Mouse (Mus musculus): ENCODE results near the gene Plekhm1. TPM values are rescaled to one million over a fixed set of nuclear protein-coding genes. Genes with fewer than 3 reads are reported as not detected.

Gene Plekhm1
- total RNA-seq, 2 experiments from 2014 or later: 12.3 to 13.7 TPM

GRCm38 (mm10) chr11:103381956-103382613 is 30.4 kb downstream of the Plekhm1 start:
- peak overlapping the region; percentile 86 for H3K27ac ChIP-seq
- no peak for TF ChIP-seq CTCF (IDR thresholded peaks at IDR 0.05)
- peak; percentile 74 for DNase-seq
- intact Hi-C loops (cut with DNase I): no loop called here
- peak overlapping the region; percentile 30 for H3K4me3 ChIP-seq

GRCm38 (mm10) chr11:103381505-103381904 is 31.0 kb downstream of the Plekhm1 start:
- TF ChIP-seq CTCF (IDR thresholded peaks at IDR 0.05): no peak
- Histone ChIP-seq H3K27ac (peak overlapping the region; percentile 86), H3K4me3 (peak overlapping the region; percentile 30)
- no peak for DNase-seq
- intact Hi-C loops (cut with DNase I): no loop called here

- peak overlapping the region; percentile 86 for H3K27ac ChIP-seq
Observed at GRCm38 (mm10) chr11:103380460-103380859, 32.0 kb downstream of the Plekhm1 start.

GRCm38 (mm10) chr11:103378341-103378740 is 34.1 kb downstream of the Plekhm1 start:
- DNase-seq: no peak
- intact Hi-C loops (cut with DNase I): loop anchor here (5.0 kb wide), 1 partner anchor 34 kb away; the partner anchor contains the start of gene Plekhm1
- TF ChIP-seq CTCF (IDR thresholded peaks at IDR 0.05): no peak
- peak overlapping the region; percentile 70 for H3K27ac ChIP-seq
- no peak overlapping the region for H3K4me3 ChIP-seq

More at GRCm38 (mm10) chr11:103380460-103380859, 32.0 kb downstream of the Plekhm1 start:
- no peak for DNase-seq
- intact Hi-C loops (cut with DNase I): no loop called here
- H3K4me3 ChIP-seq: no peak overlapping the region
- TF ChIP-seq CTCF (IDR thresholded peaks at IDR 0.05): no peak

- Histone ChIP-seq H3K4me3 (no peak overlapping the region), H3K27ac (peak overlapping the region; percentile 62)
- no peak for DNase-seq
- no peak for TF ChIP-seq CTCF (IDR thresholded peaks at IDR 0.05)
- intact Hi-C loops (cut with DNase I): loop anchor here (5.0 kb wide), 1 partner anchor 37 kb away; the partner anchor contains the start of gene Plekhm1
Observed at GRCm38 (mm10) chr11:103375772-103376171, 36.7 kb downstream of the Plekhm1 start.

GRCm38 (mm10) chr11:103375258-103375657 is 37.2 kb downstream of the Plekhm1 start:
- DNase-seq: no peak
- Histone ChIP-seq H3K27ac (peak overlapping the region; percentile 62), H3K4me3 (no peak overlapping the region)
- TF ChIP-seq CTCF (IDR thresholded peaks at IDR 0.05): no peak
- intact Hi-C loops (cut with DNase I): loop anchor here (5.0 kb wide), 1 partner anchor 37 kb away; the partner anchor contains the start of gene Plekhm1

- no peak for TF ChIP-seq CTCF (IDR thresholded peaks at IDR 0.05)
- H3K27ac ChIP-seq: no peak overlapping the region
- no peak for DNase-seq
- intact Hi-C loops (cut with DNase I): no loop called here
- H3K4me3 ChIP-seq: no peak overlapping the region
Observed at GRCm38 (mm10) chr11:103373922-103374321, 38.6 kb downstream of the Plekhm1 start.

GRCm38 (mm10) chr11:103372561-103372960 is 39.9 kb downstream of the Plekhm1 start:
- intact Hi-C loops (cut with DNase I): no loop called here
- peak overlapping the region; percentile 77 for H3K27ac ChIP-seq
- peak; percentile 6 for DNase-seq
- no peak for TF ChIP-seq CTCF (IDR thresholded peaks at IDR 0.05)
- no peak overlapping the region for H3K4me3 ChIP-seq

- Histone ChIP-seq H3K27ac (peak overlapping the region; percentile 77), H3K4me3 (no peak overlapping the region)
- TF ChIP-seq CTCF (IDR thresholded peaks at IDR 0.05): no peak
- intact Hi-C loops (cut with DNase I): no loop called here
- DNase-seq: peak; percentile 49
Observed at GRCm38 (mm10) chr11:103372068-103372467, 40.4 kb downstream of the Plekhm1 start.

GRCm38 (mm10) chr11:103371222-103371539 is 41.3 kb downstream of the Plekhm1 start:
- no peak for TF ChIP-seq CTCF (IDR thresholded peaks at IDR 0.05)
- intact Hi-C loops (cut with DNase I): no loop called here
- DNase-seq: no peak
- Histone ChIP-seq H3K27ac (peak overlapping the region; percentile 77), H3K4me3 (peak overlapping the region; percentile 2)

- Histone ChIP-seq H3K4me3 (peak overlapping the region; percentile 2), H3K27ac (peak overlapping the region; percentile 77)
- TF ChIP-seq CTCF (IDR thresholded peaks at IDR 0.05): no peak
- DNase-seq: no peak
- intact Hi-C loops (cut with DNase I): no loop called here
Observed at GRCm38 (mm10) chr11:103370397-103371221, 41.9 kb downstream of the Plekhm1 start.

GRCm38 (mm10) chr11:103365530-103365929 is 47.0 kb downstream of the Plekhm1 start:
- no peak overlapping the region for H3K27ac ChIP-seq
- no peak for TF ChIP-seq CTCF (IDR thresholded peaks at IDR 0.05)
- DNase-seq: peak; percentile 11
- no peak overlapping the region for H3K4me3 ChIP-seq
- intact Hi-C loops (cut with DNase I): no loop called here

- H3K4me3 ChIP-seq: no peak overlapping the region
- intact Hi-C loops (cut with DNase I): no loop called here
- H3K27ac ChIP-seq: no peak overlapping the region
- DNase-seq: no peak
- no peak for TF ChIP-seq CTCF (IDR thresholded peaks at IDR 0.05)
Observed at GRCm38 (mm10) chr11:103365022-103365421, 47.5 kb downstream of the Plekhm1 start.
